Mouse (Mus musculus) induced T-regulatory cell, adult 2 months (primary cell): Measurements from ENCODE around the gene Tprkb.
"Not testable (repeated sequence)": the region's sequence is repeated elsewhere in the genome, so short reads cannot be mapped to it uniquely, and the experiment has no call there.

ENCODE experiments used
- DNase-seq: peaks from one replicate; pipeline ENCODE4 v3.0.0-alpha.2; 2012; ENCODE audit warnings: low read depth

The Tprkb gene

DNA sequence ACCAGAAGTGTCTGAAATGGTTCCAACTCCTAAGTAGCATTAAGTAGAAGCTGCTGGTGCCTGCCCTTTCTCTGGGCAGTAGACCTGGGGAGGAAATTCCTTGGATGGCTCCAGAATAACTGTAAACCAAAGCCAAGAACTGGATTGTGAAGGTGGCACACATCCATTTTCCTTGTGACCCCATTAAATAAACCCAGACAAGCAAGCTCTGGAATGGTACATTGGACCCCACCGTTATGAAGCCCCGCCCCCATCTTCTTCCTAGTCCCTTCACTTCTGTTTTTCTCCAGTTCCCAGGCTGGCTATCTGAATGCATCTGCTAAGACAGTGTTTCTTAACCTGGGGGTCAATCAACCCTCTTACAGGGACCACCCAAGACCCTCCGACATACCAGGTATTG lies at the start of gene Tprkb:
Tprkb (plus strand) TSS at position 279 of the 400 bp plus-strand sequence.
- DNase-seq: no peak

DNA sequence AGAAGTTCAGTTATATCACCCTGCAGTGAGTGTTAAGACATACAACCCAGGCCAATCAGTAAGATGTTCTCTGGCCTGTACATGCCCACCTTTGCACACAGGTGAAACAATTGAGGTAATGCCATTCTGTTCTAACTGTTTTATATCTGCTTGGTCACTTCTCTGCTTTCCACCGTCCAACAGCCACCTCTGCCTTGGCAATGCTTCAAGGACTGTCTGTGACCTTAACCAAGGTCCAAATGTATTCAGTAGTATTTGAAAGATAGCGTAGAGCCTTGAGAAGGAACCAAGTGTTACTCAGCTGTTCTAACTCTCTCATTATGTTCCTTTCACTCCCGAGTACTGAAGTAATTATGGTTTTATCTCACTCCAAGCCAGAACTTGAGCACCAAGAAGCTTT lies 49.1 kb upstream of the Tprkb start:
- DNase-seq: no peak

GRCm38 (mm10) chr6:85863136-85863535 lies 48.5 kb upstream of the Tprkb start:
- no peak for DNase-seq

GRCm38 (mm10) chr6:85863840-85864239 lies 47.8 kb upstream of the Tprkb start:
- no peak for DNase-seq

- not testable (repeated sequence) for DNase-seq
Observed at GRCm38 (mm10) chr6:85864900-85865639, 46.6 kb upstream of the Tprkb start.

- DNase-seq: not testable (repeated sequence)
Observed at GRCm38 (mm10) chr6:85866166-85866565, 45.5 kb upstream of the Tprkb start.

- DNase-seq: not testable (repeated sequence)
Observed at GRCm38 (mm10) chr6:85866995-85867394, 44.7 kb upstream of the Tprkb start.

GRCm38 (mm10) chr6:85867726-85868690 lies 43.7 kb upstream of the Tprkb start:
- DNase-seq: no peak

GRCm38 (mm10) chr6:85869006-85869405 lies 42.7 kb upstream of the Tprkb start, which contains the start of gene Nat8f2:
Gene Nat8f2, minus strand, starts transcription at chr6:85869158.
- DNase-seq: not testable (repeated sequence)

- DNase-seq: not testable (repeated sequence)
Observed at GRCm38 (mm10) chr6:85883246-85883645, 28.4 kb upstream of the Tprkb start.

- no peak for DNase-seq
Observed at GRCm38 (mm10) chr6:85884311-85884710, 27.4 kb upstream of the Tprkb start.

DNA sequence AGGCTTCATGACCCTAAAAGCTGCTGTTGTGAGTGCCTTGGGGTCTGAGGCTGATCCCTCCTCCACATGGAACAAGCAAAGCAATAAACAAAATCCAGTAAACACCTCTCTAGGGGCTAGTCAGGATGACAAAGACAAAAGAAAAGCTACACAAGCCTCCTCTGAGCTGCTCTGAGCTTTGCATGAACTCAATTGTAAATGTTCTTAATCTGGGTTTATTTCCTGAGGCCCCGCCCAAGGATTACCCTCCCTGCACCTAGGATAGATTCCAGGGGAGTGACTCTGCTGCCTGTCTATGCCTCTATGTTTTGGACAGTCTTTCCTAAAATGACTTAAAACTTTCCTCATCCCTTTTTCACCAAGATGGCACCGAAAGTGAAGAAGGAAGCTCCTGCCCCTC lies 22.7 kb upstream of the Tprkb start:
- DNase-seq: no peak

- peak; percentile 22 for DNase-seq
Observed at GRCm38 (mm10) chr6:85895061-85895648, 16.5 kb upstream of the Tprkb start.

DNA sequence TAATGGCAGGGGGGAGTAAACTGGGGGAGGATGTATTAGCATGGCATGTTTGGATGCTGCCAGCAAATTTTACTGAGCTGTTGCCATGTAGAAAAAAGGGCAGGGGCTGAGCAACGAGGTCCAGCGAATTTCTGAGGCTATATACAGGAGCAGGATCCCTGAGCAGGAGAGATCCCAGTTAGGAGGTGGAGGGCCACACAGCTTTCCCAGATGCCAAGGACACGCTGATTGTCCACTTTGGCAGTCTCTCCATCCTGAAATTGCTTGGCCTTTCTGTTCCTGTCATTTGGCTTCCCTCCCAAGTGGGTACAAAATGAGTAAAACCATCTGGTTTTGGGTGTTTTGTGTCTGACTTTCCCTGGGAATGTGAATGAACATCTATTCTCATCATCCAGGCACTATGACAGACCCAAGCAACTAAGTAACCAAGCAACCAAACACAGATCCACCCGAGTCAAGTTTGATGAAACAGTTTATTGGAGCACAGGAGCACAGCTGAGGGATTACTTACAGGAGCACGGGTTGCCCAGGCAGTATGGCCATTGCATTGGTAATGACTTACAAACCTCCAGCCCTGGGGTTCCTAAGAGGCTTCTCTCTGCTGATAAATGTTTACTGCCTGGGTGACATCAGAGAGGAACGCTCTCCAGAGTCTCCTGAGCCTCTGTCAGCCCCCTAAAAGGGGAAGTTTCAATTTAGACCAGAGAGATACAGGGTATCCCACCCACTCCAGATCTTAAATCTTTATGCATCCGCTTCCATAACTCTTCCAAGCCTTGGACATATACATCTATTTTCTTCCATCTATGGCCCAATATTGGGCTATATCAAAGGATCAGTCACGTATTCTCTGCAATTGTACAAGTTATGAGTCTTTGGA lies 12.8 kb upstream of the Tprkb start:
- DNase-seq: not testable (repeated sequence)

- DNase-seq: no peak
Observed at GRCm38 (mm10) chr6:85902303-85902702, 9.4 kb upstream of the Tprkb start.

DNA sequence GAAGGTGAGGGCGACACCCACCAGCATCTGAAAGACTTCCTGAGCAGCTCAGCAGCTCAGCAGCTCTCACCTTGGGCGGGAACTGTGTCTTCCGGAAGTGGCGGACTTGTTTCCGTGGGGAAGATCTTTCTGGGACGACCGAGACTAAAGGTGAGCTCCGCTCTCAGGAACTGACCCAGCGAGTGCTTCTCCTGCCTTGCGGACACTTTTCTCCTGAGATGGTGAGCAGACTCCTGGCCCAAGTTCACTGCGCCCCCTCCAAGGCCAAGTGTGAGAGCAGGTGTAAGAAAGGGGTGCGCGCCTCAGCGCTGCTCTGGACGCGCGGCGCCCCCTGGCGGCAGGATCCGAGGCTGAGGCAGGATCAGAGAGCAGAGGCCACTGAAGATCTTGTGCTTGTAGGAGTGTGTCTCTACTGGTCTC lies 7.0 kb upstream of the Tprkb start, which contains the start of gene Nat8f4:
Nat8f4 (minus strand) TSS at position 243 of the 420 bp plus-strand sequence.
- DNase-seq: peak; percentile 79

DNA sequence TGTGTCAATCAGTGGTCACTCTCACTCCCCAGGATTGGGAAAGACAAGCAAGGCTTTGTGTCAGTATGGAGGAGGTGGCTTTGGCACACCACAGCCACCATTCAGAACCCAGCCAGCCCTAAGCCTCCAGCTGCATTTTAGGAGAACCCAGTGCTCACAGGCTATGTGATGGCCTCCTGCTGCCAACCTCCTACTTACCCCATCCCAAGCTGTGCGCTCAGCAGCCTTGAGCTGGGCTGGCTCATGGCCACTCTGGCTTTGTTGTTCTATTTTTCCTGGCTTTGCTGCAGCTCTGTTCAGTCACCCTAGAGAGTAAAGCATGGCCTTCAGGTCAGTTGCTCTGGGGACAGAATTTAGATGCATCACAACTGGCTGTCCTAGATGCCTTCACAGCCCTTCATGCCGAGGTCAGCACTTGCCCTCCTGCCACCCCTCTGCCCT lies 4.7 kb upstream of the Tprkb start:
- not testable (repeated sequence) for DNase-seq

DNA sequence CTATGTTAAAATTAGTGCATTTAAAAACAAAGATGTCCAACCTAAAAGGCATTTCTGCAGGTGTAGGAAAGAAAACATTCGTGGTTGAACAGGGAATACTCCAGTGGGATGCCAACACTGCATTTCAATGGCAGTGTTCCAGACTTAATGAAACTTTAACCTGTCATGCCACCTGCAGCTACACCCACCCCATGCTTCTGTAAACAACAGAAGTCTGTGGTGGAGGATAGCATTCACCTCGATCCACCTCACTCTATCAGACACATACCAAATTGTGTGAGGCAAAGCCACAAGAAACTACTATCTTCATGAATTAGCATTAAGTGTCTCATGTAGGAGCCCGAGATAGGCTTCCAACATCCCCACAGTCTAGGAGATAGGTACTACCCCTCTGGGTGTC lies 3.3 kb upstream of the Tprkb start:
- DNase-seq: no peak

- DNase-seq: no peak
Observed at GRCm38 (mm10) chr6:85909704-85910103, 2.0 kb upstream of the Tprkb start.

DNA sequence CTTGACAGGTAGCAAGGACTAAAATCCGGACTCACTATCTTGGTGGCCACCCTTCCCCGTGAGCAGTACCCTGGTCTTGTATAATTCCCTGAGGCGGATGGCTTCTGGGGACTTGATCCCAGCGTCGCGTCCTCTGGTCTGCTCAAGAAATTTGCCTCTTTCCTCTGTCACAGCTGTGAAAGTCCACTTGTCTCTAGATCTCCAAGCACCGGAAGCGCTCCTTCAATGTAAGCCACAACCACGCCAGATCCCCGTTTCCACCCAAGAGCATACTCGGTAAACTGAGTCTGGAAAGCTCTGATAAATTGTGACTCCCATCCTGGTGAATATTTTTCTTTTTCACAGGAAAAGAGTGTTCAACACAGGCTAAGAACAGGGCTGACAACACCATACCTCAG lies 3.5 kb downstream of the Tprkb start:
- no peak for DNase-seq
